Mouse (Mus musculus) effector memory CD4-positive, alpha-beta T cell, adult 7 months (primary cell): ENCODE data around the gene Chd1l. TPM values are rescaled to one million over a fixed set of nuclear protein-coding genes. Genes with fewer than 3 reads are reported as not detected.

ENCODE experiments used
- polyA plus RNA-seq: library from polyadenylated mRNA; unstranded; fragments of 100-300 nt; shearing (Covaris generic); gene quantifications from one replicate; pipeline ENCODE4 v1.2.1, GENCODE M21; 2017

Chd1l gene
- polyA plus RNA-seq, result 37.7 TPM

GRCm38 (mm10) chr3:97609845-97610410, at the start of gene Chd1l:
Gene Chd1l, minus strand, starts transcription at chr3:97610203.

GRCm38 (mm10) chr3:97657655-97658411, 47.8 kb upstream of the Chd1l start, which contains the start of gene Prkab2:
Gene Prkab2, plus strand, starts transcription at chr3:97658193.

GRCm38 (mm10) chr3:97628391-97629001, 18.5 kb upstream of the Chd1l start, which contains the start of gene Fmo5:
Gene Fmo5, plus strand, starts transcription at chr3:97628804.

Other genes with a start within 250 kb of the Chd1l start
- gene Olfr1402, start 188.2 kb downstream of the Chd1l start, polyA plus RNA-seq, result not detected
- 3.9 TPM for gene Fmo5, start 18.6 kb upstream of the Chd1l start, polyA plus RNA-seq
- gene Prkab2, start 48.0 kb upstream of the Chd1l start, polyA plus RNA-seq, result 8.6 TPM
- not detected for gene Gm17651, start 64.5 kb upstream of the Chd1l start, polyA plus RNA-seq